Comparison of ENCODE assay signal across 18 mouse cellular contexts in the genomic region with DNA sequence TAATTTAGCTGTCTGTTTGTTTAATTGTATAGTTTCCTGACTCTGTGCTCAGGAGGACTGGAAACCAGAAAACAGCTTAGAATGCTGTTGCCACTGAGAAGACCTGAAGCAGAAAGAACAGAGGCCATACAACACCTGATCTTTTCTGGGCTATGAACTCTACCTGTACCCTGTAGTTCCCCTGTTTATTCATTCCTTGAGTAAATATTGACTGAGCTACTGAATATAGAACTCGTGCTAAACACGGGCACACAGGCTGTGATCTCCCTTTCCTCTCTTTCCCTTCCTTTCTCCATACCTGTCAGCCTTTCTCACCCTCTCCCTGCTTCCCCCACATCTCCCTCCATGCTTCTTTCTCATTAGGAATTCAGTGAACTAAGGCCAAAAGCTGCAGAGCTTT. TPM values are rescaled to one million over a fixed set of nuclear protein-coding genes. Genes with fewer than 3 reads are reported as not detected.
DNase-seq lines count a peak whose midpoint lies in the region; ATAC-seq and TF ChIP-seq lines count a peak whose summit lies in the region.
"Had no signal": no experiment of that assay in that cellular context is flagged by ENCODE, and none has a peak within 500 bp of the region (broad histone marks: within the 10 kb centered on the region; RNA-seq: fewer than 3 reads in every experiment).

No protein-coding gene starts in this region.

- TF ChIP-seq POLR2A in liver, adult 2 months (IDR thresholded peaks at IDR 0.05; ENCODE audit: extremely low read depth, insufficient read depth, low read length), result no peak

- H3K27me3 ChIP-seq in liver, adult 2 months (ENCODE audit: control insufficient read depth, insufficient read depth, low read length), result no peaks in the 10 kb centered on the region
- H3K27me3 ChIP-seq in lung, embryonic 15.5 days, result no peaks in the 10 kb centered on the region
- H3K27me3 ChIP-seq in stomach, embryonic 14.5 days (ENCODE audit: control insufficient read depth, insufficient read depth, low read length), result no peaks in the 10 kb centered on the region
- H3K27me3 ChIP-seq: embryonic facial prominence, embryonic 12.5 days; heart, embryonic 15.5 days had no signal

- H3K9ac ChIP-seq in liver, adult 2 months (ENCODE audit: low read depth, low read length), result no peak overlapping the region
- H3K9ac ChIP-seq in lung, embryonic 15.5 days, result no peak overlapping the region
- no peak overlapping the region for H3K9ac ChIP-seq in stomach, embryonic 14.5 days (replicated peaks; ENCODE audit: low read depth, low read length)
- H3K9ac ChIP-seq: embryonic facial prominence, embryonic 12.5 days; heart, embryonic 15.5 days had no signal

- no peaks in the 10 kb centered on the region for H3K36me3 ChIP-seq in liver, adult 2 months (ENCODE audit: control insufficient read depth, insufficient read depth, low read length)
- H3K36me3 ChIP-seq in lung, embryonic 15.5 days, result no peaks in the 10 kb centered on the region
- H3K36me3 ChIP-seq in stomach, embryonic 14.5 days (ENCODE audit: control insufficient read depth, insufficient read depth, low read length), result no peaks in the 10 kb centered on the region
- H3K36me3 ChIP-seq: embryonic facial prominence, embryonic 12.5 days; heart, embryonic 15.5 days had no signal

- ATAC-seq in lung, embryonic 15.5 days (ENCODE audit: borderline replicate concordance, extremely low read depth, low FRiP score, low TSS enrichment), result no peak
- ATAC-seq in stomach, embryonic 14.5 days (ENCODE audit: insufficient number of reproducible peaks, insufficient read depth, low FRiP score, low read depth), result peak; percentile 46; the same call in 1 of the 2 replicates
- ATAC-seq: forebrain, embryonic 16.5 days had no signal

- no peaks in the 10 kb centered on the region for H3K79me2 ChIP-seq in liver, adult 2 months (ENCODE audit: control insufficient read depth, insufficient read depth, low read length)

- H3K4me3 ChIP-seq in liver, adult 2 months (ENCODE audit: insufficient read depth, low read depth, low read length), result no peak overlapping the region
- H3K4me3 ChIP-seq in lung, embryonic 15.5 days, result no peak overlapping the region
- no peak overlapping the region for H3K4me3 ChIP-seq in stomach, embryonic 14.5 days (ENCODE audit: low read depth, low read length)
- H3K4me3 ChIP-seq: embryonic facial prominence, embryonic 12.5 days; heart, adult 2 months; heart, embryonic 15.5 days had no signal

- no peak overlapping the region for H3K4me2 ChIP-seq in lung, embryonic 15.5 days
- no peak overlapping the region for H3K4me2 ChIP-seq in stomach, embryonic 14.5 days (replicated peaks; ENCODE audit: low read depth, low read length)
- H3K4me2 ChIP-seq: embryonic facial prominence, embryonic 12.5 days; heart, embryonic 11.5 days; heart, embryonic 15.5 days had no signal

- no peak overlapping the region for H3K27ac ChIP-seq in liver, adult 2 months (replicated peaks; ENCODE audit: insufficient read depth, low read depth, low read length)
- peak overlapping the region; percentile 5; the same call in 1 of the 2 replicates for H3K27ac ChIP-seq in lung, embryonic 15.5 days
- peak overlapping the region; percentile 35; the same call in 1 of the 2 replicates for H3K27ac ChIP-seq in stomach, embryonic 14.5 days (ENCODE audit: low read length)
- H3K27ac ChIP-seq: embryonic facial prominence, embryonic 12.5 days; heart, adult 2 months; heart, embryonic 15.5 days had no signal

- 0% methylated on average over 2 of the region's 2 CpGs for WGBS in liver, adult 2 months
- 51% methylated on average over 2 of the region's 2 CpGs for WGBS in lung, embryonic 15.5 days
- 55% methylated on average over 2 of the region's 2 CpGs for WGBS in stomach, embryonic 14.5 days

- peak; percentile 79 for DNase-seq in liver, adult 2 months (ENCODE audit: extremely low read depth, low read depth, low spot score)
- no peak for DNase-seq in liver
- no peak for DNase-seq in lung, postnatal 10 days
- DNase-seq in urinary bladder, postnatal 10 days (ENCODE audit: low spot score), result no peak
- no peak for DNase-seq in ovary, postnatal 14 days (ENCODE audit: low spot score)
- DNase-seq: adrenal gland, postnatal 10 days; cerebellum, adult 11 months; cerebellum, adult 8-10 months; cerebellum, postnatal 25 days; gastrocnemius, postnatal 14 days; heart, adult 2 months; heart, postnatal 14 days had no signal

- H3K9me3 ChIP-seq in lung, embryonic 15.5 days, result no peaks in the 10 kb centered on the region
- no peaks in the 10 kb centered on the region for H3K9me3 ChIP-seq in stomach, embryonic 14.5 days (ENCODE audit: control insufficient read depth, low read depth, low read length)
- H3K9me3 ChIP-seq: embryonic facial prominence, embryonic 12.5 days; heart, embryonic 15.5 days had no signal

- TF ChIP-seq CTCF in liver, adult 2 months (IDR thresholded peaks at IDR 0.05; ENCODE audit: low read depth, low read length), result no peak

- H3K4me1 ChIP-seq in liver, adult 2 months (ENCODE audit: control insufficient read depth, insufficient read depth, low read length), result peaks cover 7% of the 10 kb centered on the region; the same call in 1 of the 2 replicates
- H3K4me1 ChIP-seq in lung, embryonic 15.5 days, result peaks cover 30% of the 10 kb centered on the region
- peaks cover 13% of the 10 kb centered on the region for H3K4me1 ChIP-seq in stomach, embryonic 14.5 days (ENCODE audit: control insufficient read depth, insufficient read depth, low read length)

RNA-seq across cellular contexts. Expression of gene Ppp1cb, which starts 57.7 kb away (rescaled TPM):
- 104 and 107 TPM in 2 replicates for total RNA-seq in liver, adult 2 months (2014; rRNA removed)
- 11.9 and 12.1 TPM in 2 replicates for polyA plus RNA-seq in liver, adult 2 months (2012; rRNA removed)
- 186 and 196 TPM in 2 replicates for polyA plus RNA-seq in lung, embryonic 15.5 days (2015; fragmentation: Nextera tagmentation; extraction: Ambion mirVana)
- 278 and 296 TPM in 2 replicates for polyA plus RNA-seq in stomach, embryonic 14.5 days (2014; fragmentation: Nextera tagmentation; extraction: Ambion mirVana)

Comparison
In these comparisons a context has a peak if more than half of its experiments do, and no peak if none do; other contexts are left out.
1. RNA of gene Ppp1cb, which starts 57.7 kb away (polyA plus RNA-seq): 278 to 296 TPM in stomach, embryonic 14.5 days and 186 to 196 TPM in lung, embryonic 15.5 days; 11.9 to 12.1 TPM in liver, adult 2 months; every median in the first group is over 10 times any median in the second.